Mouse (Mus musculus): ENCODE results near the gene Map3k3.

DNA sequence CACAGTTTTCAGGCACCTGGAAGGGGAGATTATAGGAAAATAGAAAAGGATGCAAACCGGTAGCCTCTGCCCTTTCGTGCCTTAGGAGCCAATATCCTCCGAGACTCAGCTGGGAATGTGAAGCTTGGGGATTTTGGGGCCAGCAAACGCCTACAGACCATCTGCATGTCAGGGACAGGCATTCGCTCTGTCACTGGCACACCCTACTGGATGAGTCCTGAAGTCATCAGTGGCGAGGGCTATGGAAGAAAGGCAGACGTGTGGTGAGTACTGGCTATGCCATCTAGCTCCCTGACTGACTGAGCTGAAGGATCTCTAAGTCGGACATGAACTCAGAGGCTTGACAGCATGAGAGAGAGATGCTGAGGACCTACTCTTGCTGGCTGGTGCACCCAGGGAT lies 67.7 kb downstream of the Map3k3 start:
- no peak for TF ChIP-seq PAX5 (IDR thresholded peaks at IDR 0.05; ENCODE audit: low read length)
- TF ChIP-seq EP300 (IDR thresholded peaks at IDR 0.05; ENCODE audit: low read length): no peak
- TF ChIP-seq CTCF (conservative IDR thresholded peaks at IDR 0.05 in 1 of 2, IDR thresholded peaks at IDR 0.05 in 1 of 2; ENCODE audit: low read depth in 2 of 2, low read length in 2 of 2): peak in 1 of 2 experiments; percentile 30; a peak in 2 of 4 replicates
- TF ChIP-seq CHD1 (IDR thresholded peaks at IDR 0.05; ENCODE audit: low read depth, low read length): no peak
- no peak for TF ChIP-seq POLR2AphosphoS2 (IDR thresholded peaks at IDR 0.05; ENCODE audit: low read depth, low read length)
- no peak; the same call in 1 of the 2 replicates for TF ChIP-seq POLR2A (IDR thresholded peaks at IDR 0.05; ENCODE audit: low read depth, low read length)
- no peak for TF ChIP-seq TCF12 (IDR thresholded peaks at IDR 0.05; ENCODE audit: low read depth, low read length)
- TF ChIP-seq ZNF384 (IDR thresholded peaks at IDR 0.05; ENCODE audit: low read depth, low read length): no peak
- TF ChIP-seq JUN (IDR thresholded peaks at IDR 0.05; ENCODE audit: insufficient read depth, low read depth, low read length): no peak
- no peak for TF ChIP-seq ELF1 (IDR thresholded peaks at IDR 0.05; ENCODE audit: low read depth, low read length)
